Mouse (Mus musculus): Measurements from ENCODE around the gene Fndc11. TPM values are rescaled to one million over a fixed set of nuclear protein-coding genes. Genes with fewer than 3 reads are reported as not detected.

The Fndc11 gene
- total and polyA plus RNA-seq, 2 experiments: 0.10 TPM; not detected in 1

- H3K79me2 ChIP-seq (ENCODE audit: control insufficient read depth, insufficient read depth, low read length): no peaks in the 10 kb centered on the region
- peaks cover 47% of the 10 kb centered on the region for H3K36me3 ChIP-seq (ENCODE audit: control insufficient read depth, insufficient read depth, low read length)
- H3K4me1 ChIP-seq (ENCODE audit: control insufficient read depth, insufficient read depth, low read length): peaks cover 6% of the 10 kb centered on the region
- no peak overlapping the region for H3K27ac ChIP-seq (replicated peaks; ENCODE audit: insufficient read depth, low read depth, low read length)
- no peak overlapping the region for H3K9ac ChIP-seq (ENCODE audit: low read depth, low read length)
- no peak for DNase-seq (ENCODE audit: extremely low read depth, low read depth, low spot score)
- no peaks in the 10 kb centered on the region for H3K27me3 ChIP-seq (ENCODE audit: control insufficient read depth, insufficient read depth, low read length)
- WGBS: 72% methylated on average over 3 of the region's 3 CpGs
- no peak for TF ChIP-seq CTCF (IDR thresholded peaks at IDR 0.05; ENCODE audit: low read depth, low read length)
- no peak for TF ChIP-seq POLR2A (IDR thresholded peaks at IDR 0.05; ENCODE audit: extremely low read depth, insufficient read depth, low read length)
- H3K4me3 ChIP-seq (ENCODE audit: insufficient read depth, low read depth, low read length): no peak overlapping the region
Observed at GRCm38 (mm10) chr2:181227122-181227521, 7.3 kb downstream of the Fndc11 start.

GRCm38 (mm10) chr2:181228335-181228734 lies 8.5 kb downstream of the Fndc11 start:
- WGBS: 76% methylated on average over 1 of the region's 1 CpGs
- no peak for DNase-seq (ENCODE audit: extremely low read depth, low read depth, low spot score)
- Histone ChIP-seq H3K4me3 (ENCODE audit: insufficient read depth, low read depth, low read length) (no peak overlapping the region), H3K27ac (replicated peaks; ENCODE audit: insufficient read depth, low read depth, low read length) (no peak overlapping the region), H3K9ac (ENCODE audit: low read depth, low read length) (no peak overlapping the region), H3K27me3 (ENCODE audit: control insufficient read depth, insufficient read depth, low read length) (no peaks in the 10 kb centered on the region), H3K4me1 (ENCODE audit: control insufficient read depth, insufficient read depth, low read length) (peaks cover 6% of the 10 kb centered on the region), H3K36me3 (ENCODE audit: control insufficient read depth, insufficient read depth, low read length) (peaks cover 52% of the 10 kb centered on the region), H3K79me2 (ENCODE audit: control insufficient read depth, insufficient read depth, low read length) (no peaks in the 10 kb centered on the region)
- TF ChIP-seq POLR2A (IDR thresholded peaks at IDR 0.05; ENCODE audit: extremely low read depth, insufficient read depth, low read length) (no peak), CTCF (IDR thresholded peaks at IDR 0.05; ENCODE audit: low read depth, low read length) (no peak)

- TF ChIP-seq CTCF (IDR thresholded peaks at IDR 0.05; ENCODE audit: low read depth, low read length): no peak
- TF ChIP-seq POLR2A (IDR thresholded peaks at IDR 0.05; ENCODE audit: extremely low read depth, insufficient read depth, low read length): no peak
- Histone ChIP-seq H3K4me3 (ENCODE audit: insufficient read depth, low read depth, low read length) (no peak overlapping the region), H3K79me2 (ENCODE audit: control insufficient read depth, insufficient read depth, low read length) (no peaks in the 10 kb centered on the region), H3K4me1 (ENCODE audit: control insufficient read depth, insufficient read depth, low read length) (no peaks in the 10 kb centered on the region; the same call in 1 of the 2 replicates), H3K27me3 (ENCODE audit: control insufficient read depth, insufficient read depth, low read length) (no peaks in the 10 kb centered on the region), H3K27ac (replicated peaks; ENCODE audit: insufficient read depth, low read depth, low read length) (no peak overlapping the region), H3K9ac (ENCODE audit: low read depth, low read length) (no peak overlapping the region), H3K36me3 (ENCODE audit: control insufficient read depth, insufficient read depth, low read length) (peaks cover 64% of the 10 kb centered on the region)
- no peak for DNase-seq (ENCODE audit: extremely low read depth, low read depth, low spot score)
- 94% methylated on average over 20 of the region's 20 CpGs for WGBS
Observed at GRCm38 (mm10) chr2:181231171-181231570, 11.4 kb downstream of the Fndc11 start.

- H3K9ac ChIP-seq (ENCODE audit: low read depth, low read length): no peak overlapping the region
- H3K4me3 ChIP-seq (ENCODE audit: insufficient read depth, low read depth, low read length): no peak overlapping the region
- no peaks in the 10 kb centered on the region; the same call in 1 of the 2 replicates for H3K4me1 ChIP-seq (ENCODE audit: control insufficient read depth, insufficient read depth, low read length)
- 96% methylated on average over 15 of the region's 15 CpGs for WGBS
- TF ChIP-seq POLR2A (IDR thresholded peaks at IDR 0.05; ENCODE audit: extremely low read depth, insufficient read depth, low read length) (no peak), CTCF (IDR thresholded peaks at IDR 0.05; ENCODE audit: low read depth, low read length) (no peak)
- H3K36me3 ChIP-seq (ENCODE audit: control insufficient read depth, insufficient read depth, low read length): peaks cover 58% of the 10 kb centered on the region
- no peaks in the 10 kb centered on the region for H3K27me3 ChIP-seq (ENCODE audit: control insufficient read depth, insufficient read depth, low read length)
- no peak for DNase-seq (ENCODE audit: extremely low read depth, low read depth, low spot score)
- peaks cover 5% of the 10 kb centered on the region; the same call in 1 of the 2 replicates for H3K79me2 ChIP-seq (ENCODE audit: control insufficient read depth, insufficient read depth, low read length)
- no peak overlapping the region for H3K27ac ChIP-seq (replicated peaks; ENCODE audit: insufficient read depth, low read depth, low read length)
Observed at GRCm38 (mm10) chr2:181233443-181233842, 13.6 kb downstream of the Fndc11 start.

- DNase-seq (ENCODE audit: extremely low read depth, low read depth, low spot score): no peak
- peaks cover 14% of the 10 kb centered on the region; the same call in 1 of the 2 replicates for H3K79me2 ChIP-seq (ENCODE audit: control insufficient read depth, insufficient read depth, low read length)
- peaks cover 48% of the 10 kb centered on the region for H3K36me3 ChIP-seq (ENCODE audit: control insufficient read depth, insufficient read depth, low read length)
- peaks cover 6% of the 10 kb centered on the region for H3K4me1 ChIP-seq (ENCODE audit: control insufficient read depth, insufficient read depth, low read length)
- H3K27me3 ChIP-seq (ENCODE audit: control insufficient read depth, insufficient read depth, low read length): no peaks in the 10 kb centered on the region
- TF ChIP-seq POLR2A (IDR thresholded peaks at IDR 0.05; ENCODE audit: extremely low read depth, insufficient read depth, low read length) (no peak), CTCF (IDR thresholded peaks at IDR 0.05; ENCODE audit: low read depth, low read length) (no peak)
- H3K4me3 ChIP-seq (ENCODE audit: insufficient read depth, low read depth, low read length): no peak overlapping the region
- no peak overlapping the region for H3K9ac ChIP-seq (ENCODE audit: low read depth, low read length)
- WGBS: 88% methylated on average over 11 of the region's 11 CpGs
- H3K27ac ChIP-seq (replicated peaks; ENCODE audit: insufficient read depth, low read depth, low read length): no peak overlapping the region
Observed at GRCm38 (mm10) chr2:181234680-181235079, 14.9 kb downstream of the Fndc11 start.

- TF ChIP-seq POLR2A (IDR thresholded peaks at IDR 0.05; ENCODE audit: extremely low read depth, insufficient read depth, low read length) (no peak), CTCF (IDR thresholded peaks at IDR 0.05; ENCODE audit: low read depth, low read length) (peak; percentile 47)
- Histone ChIP-seq H3K36me3 (ENCODE audit: control insufficient read depth, insufficient read depth, low read length) (peaks cover 40% of the 10 kb centered on the region), H3K4me1 (ENCODE audit: control insufficient read depth, insufficient read depth, low read length) (peaks cover 18% of the 10 kb centered on the region), H3K27me3 (ENCODE audit: control insufficient read depth, insufficient read depth, low read length) (no peaks in the 10 kb centered on the region), H3K9ac (ENCODE audit: low read depth, low read length) (no peak overlapping the region), H3K79me2 (ENCODE audit: control insufficient read depth, insufficient read depth, low read length) (peaks cover 26% of the 10 kb centered on the region), H3K27ac (replicated peaks; ENCODE audit: insufficient read depth, low read depth, low read length) (no peak overlapping the region), H3K4me3 (ENCODE audit: insufficient read depth, low read depth, low read length) (no peak overlapping the region)
- 86% methylated on average over 23 of the region's 23 CpGs for WGBS
- no peak for DNase-seq (ENCODE audit: extremely low read depth, low read depth, low spot score)
Observed at GRCm38 (mm10) chr2:181235681-181236566, 16.1 kb downstream of the Fndc11 start.
